Mouse (Mus musculus) C2C12 (cell line): ENCODE data around the gene Pou2f1. TPM values are rescaled to one million over a fixed set of nuclear protein-coding genes. Genes with fewer than 3 reads are reported as not detected.

Experiments
- H3K27me3 ChIP-seq: one replicate; pipeline ENCODE4 v1.6.1; 2011; ENCODE audit not compliant: control insufficient read depth, insufficient read depth, insufficient read length
- H3K36me3 ChIP-seq: one replicate; pipeline ENCODE4 v1.6.1; 2011; ENCODE audit not compliant: control insufficient read depth, insufficient read depth
- H3K4me3 ChIP-seq: one replicate; pipeline ENCODE4 v1.5.1; 2011; ENCODE audit warnings: mild to moderate bottlenecking, control low read depth; ENCODE audit not compliant: poor library complexity, insufficient read depth, severe bottlenecking
- H3K79me2 ChIP-seq: one replicate; pipeline ENCODE4 v1.6.1; 2011; ENCODE audit not compliant: control insufficient read depth, insufficient read depth
- H3K79me3 ChIP-seq: one replicate; pipeline ENCODE4 v1.6.1; 2011; ENCODE audit warnings: low read depth, control low read depth
- H3ac ChIP-seq: one replicate; pipeline ENCODE3; 2011; ENCODE audit warnings: low read depth; ENCODE audit not compliant: control insufficient read depth, insufficient read length
- CEBPB ChIP-seq: IDR thresholded peaks from one replicate; pipeline ENCODE4 v1.6.1; 2011; ENCODE audit warnings: low read depth, mild to moderate bottlenecking, control low read depth, moderate library complexity
- CTCF ChIP-seq: IDR thresholded peaks from one replicate; pipeline ENCODE4 v1.5.1; 2011; ENCODE audit not compliant: control insufficient read depth, insufficient read depth, insufficient read length
- FOSL1 ChIP-seq: IDR thresholded peaks from one replicate; pipeline ENCODE4 v1.8.0; 2011; ENCODE audit warnings: mild to moderate bottlenecking, low read length; ENCODE audit not compliant: poor library complexity, insufficient read depth, severe bottlenecking
- MAX ChIP-seq: IDR thresholded peaks from one replicate; pipeline ENCODE4 v1.6.1; 2011; ENCODE audit warnings: mild to moderate bottlenecking, control low read depth
- MYOD1 ChIP-seq: IDR thresholded peaks from one replicate; pipeline ENCODE4 v1.6.1; 2011; ENCODE audit warnings: low read depth; ENCODE audit not compliant: control insufficient read depth, insufficient read length
- MYOG ChIP-seq: IDR thresholded peaks from one replicate; pipeline ENCODE4 v1.6.1; 2011; ENCODE audit not compliant: control insufficient read depth, insufficient read length; ENCODE audit errors: extremely low read depth
- USF1 ChIP-seq: IDR thresholded peaks from one replicate; pipeline ENCODE4 v1.6.1; 2011; ENCODE audit warnings: low read depth, mild to moderate bottlenecking, control low read depth, moderate library complexity
- polyA plus RNA-seq: library from polyadenylated mRNA; unstranded; fragments of >200 nt; fragmentation: generic; extraction: Trizol; gene quantifications from one replicate; pipeline ENCODE4 v1.2.1, GENCODE M21; 2012; ENCODE audit warnings: missing spikeins

Pou2f1 gene
- polyA plus RNA-seq, 1 experiment = 3.2 TPM

DNA sequence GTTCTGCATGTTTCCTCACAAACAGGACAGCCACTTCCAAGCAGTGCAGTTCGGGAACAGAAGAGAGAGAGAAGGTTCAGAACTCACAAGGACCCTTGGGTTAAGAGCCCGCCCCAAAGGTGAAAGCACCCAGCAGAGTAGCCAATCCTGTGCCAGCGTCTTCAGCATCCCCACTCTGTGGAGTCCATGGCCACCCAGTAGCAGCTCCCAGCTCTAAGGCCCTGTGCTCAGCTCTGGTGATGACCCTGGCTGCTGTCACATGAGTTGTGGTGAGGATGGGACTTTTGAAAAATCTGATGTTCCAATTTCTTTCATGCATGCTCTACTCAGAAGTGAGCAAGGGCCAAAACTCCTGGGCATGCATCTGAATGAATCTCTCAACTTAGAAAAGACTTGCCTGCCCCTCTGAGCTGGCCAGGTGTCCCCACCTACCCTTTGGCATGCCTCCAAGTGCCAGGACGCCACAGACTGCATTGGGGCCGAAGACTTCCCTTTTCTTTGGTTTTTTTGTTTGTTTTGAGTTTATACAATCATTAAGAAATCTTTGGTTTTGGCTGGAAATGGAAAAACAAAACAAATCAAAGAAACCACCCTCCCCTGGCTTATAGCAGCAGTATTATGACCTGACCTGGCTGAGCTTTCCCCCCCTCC is 135.7 kb downstream of the Pou2f1 start:
- Histone ChIP-seq H3K79me3 (no peaks in the 10 kb centered on the region), H3K79me2 (no peaks in the 10 kb centered on the region), H3K27me3 (no peaks in the 10 kb centered on the region), H3ac (no peak overlapping the region), H3K36me3 (peaks cover 8% of the 10 kb centered on the region), H3K4me3 (no peak overlapping the region)
- no peak for TF ChIP-seq FOSL1
- TF ChIP-seq MYOD1 = no peak
- no peak for TF ChIP-seq CTCF
- no peak for TF ChIP-seq MAX
- no peak for TF ChIP-seq MYOG
- TF ChIP-seq USF1 = no peak
- TF ChIP-seq CEBPB = no peak

DNA sequence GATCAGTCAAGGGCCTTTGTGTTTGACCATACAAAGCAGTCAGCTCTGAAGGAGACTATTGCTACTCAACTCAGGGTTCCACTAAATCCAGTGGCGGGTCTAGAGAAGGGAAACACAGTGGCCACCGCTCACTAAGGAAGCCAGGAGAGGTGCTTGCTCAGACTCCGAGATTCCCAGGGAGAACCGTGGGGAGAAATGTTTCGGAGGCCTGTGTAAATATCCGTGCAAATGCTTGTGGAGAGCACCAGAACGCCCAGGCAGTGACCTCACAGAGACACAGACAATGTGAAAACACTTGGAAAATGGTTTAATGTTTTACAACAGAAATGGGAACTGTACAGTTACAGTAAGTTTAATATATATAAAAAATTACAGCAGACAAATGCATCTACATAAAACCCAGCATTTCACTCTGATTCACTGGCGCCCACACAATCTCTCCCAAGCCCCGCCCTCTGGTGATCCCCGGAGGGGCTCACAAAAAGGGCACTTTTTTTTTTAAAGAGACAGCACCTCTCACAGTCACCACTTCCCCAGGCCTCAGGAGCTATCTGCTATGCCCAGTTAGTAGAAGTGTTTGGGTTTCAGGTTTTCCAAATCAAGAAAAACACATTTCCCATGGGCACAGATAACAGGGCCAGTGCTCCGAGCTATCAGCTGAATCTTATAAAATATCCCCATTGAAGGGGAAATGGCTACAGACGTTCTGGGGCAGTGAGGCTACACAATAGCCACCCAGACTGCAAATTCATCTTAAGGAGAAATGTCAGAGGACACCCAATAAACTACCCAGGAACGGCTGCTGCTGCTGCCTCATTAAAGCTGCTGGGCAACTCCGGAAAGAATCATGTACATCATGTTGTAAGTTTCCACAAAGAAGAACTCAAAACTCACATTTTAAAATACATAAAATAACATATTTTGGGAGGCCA is 137.3 kb downstream of the Pou2f1 start:
- TF ChIP-seq MYOG (no peak), CTCF (no peak), MAX (no peak), MYOD1 (no peak), FOSL1 (no peak), USF1 (no peak)
- Histone ChIP-seq H3ac (no peak overlapping the region), H3K36me3 (peaks cover 8% of the 10 kb centered on the region), H3K79me3 (no peaks in the 10 kb centered on the region), H3K4me3 (no peak overlapping the region), H3K27me3 (no peaks in the 10 kb centered on the region), H3K79me2 (no peaks in the 10 kb centered on the region)

GRCm38 (mm10) chr1:165862059-165862458 is 140.4 kb downstream of the Pou2f1 start:
- peaks cover 8% of the 10 kb centered on the region for H3K36me3 ChIP-seq
- no peak overlapping the region for H3K4me3 ChIP-seq
- H3K79me3 ChIP-seq = no peaks in the 10 kb centered on the region
- no peak overlapping the region for H3ac ChIP-seq
- TF ChIP-seq MAX (no peak), CEBPB (no peak), MYOD1 (no peak), FOSL1 (no peak), MYOG (no peak), CTCF (no peak), USF1 (no peak)
- H3K79me2 ChIP-seq = no peaks in the 10 kb centered on the region
- H3K27me3 ChIP-seq = no peaks in the 10 kb centered on the region

- Histone ChIP-seq H3K79me2 (no peaks in the 10 kb centered on the region), H3K79me3 (no peaks in the 10 kb centered on the region), H3ac (no peak overlapping the region), H3K36me3 (peaks cover 8% of the 10 kb centered on the region), H3K4me3 (no peak overlapping the region), H3K27me3 (no peaks in the 10 kb centered on the region)
- TF ChIP-seq MYOD1 (no peak), MAX (no peak), USF1 (no peak), FOSL1 (no peak), MYOG (no peak), CEBPB (no peak), CTCF (no peak)
Measured at GRCm38 (mm10) chr1:165861235-165861609, 141.3 kb downstream of the Pou2f1 start.

GRCm38 (mm10) chr1:165860373-165861234 is 141.9 kb downstream of the Pou2f1 start:
- Histone ChIP-seq H3K79me3 (no peaks in the 10 kb centered on the region), H3K4me3 (no peak overlapping the region), H3ac (no peak overlapping the region), H3K79me2 (no peaks in the 10 kb centered on the region), H3K36me3 (peaks cover 8% of the 10 kb centered on the region), H3K27me3 (no peaks in the 10 kb centered on the region)
- no peak for TF ChIP-seq USF1
- no peak for TF ChIP-seq CTCF
- TF ChIP-seq MYOD1 = no peak
- no peak for TF ChIP-seq MYOG
- TF ChIP-seq CEBPB = no peak
- TF ChIP-seq MAX = no peak
- TF ChIP-seq FOSL1 = no peak
